Mouse (Mus musculus) kidney, postnatal 4 days (tissue): ENCODE data around the gene Lzts3.
"Not testable (repeated sequence)": the region's sequence is repeated elsewhere in the genome, so short reads cannot be mapped to it uniquely, and the experiment has no call there.

Experiments used
- DNase-seq, 2 experiments: peaks; one replicate each; pipeline ENCODE4 v3.0.0; 2021; ENCODE audit warnings: mixed read lengths in 2 of 2

Lzts3 gene

GRCm38 (mm10) chr2:130642684-130643369 lies at the start of gene Lzts3:
Gene Lzts3 (minus strand): TSS chr2:130642803.
- DNase-seq = peak; percentile 96 to 97

GRCm38 (mm10) chr2:130689011-130689410 lies 46.4 kb upstream of the Lzts3 start:
- no peak for DNase-seq

- DNase-seq = no peak
Measured at GRCm38 (mm10) chr2:130685426-130685825, 42.8 kb upstream of the Lzts3 start.

GRCm38 (mm10) chr2:130681531-130681930 lies 38.9 kb upstream of the Lzts3 start:
- no peak for DNase-seq

- DNase-seq = peak in 1 of 2 experiments; percentile 16
Measured at GRCm38 (mm10) chr2:130679899-130680298, 37.3 kb upstream of the Lzts3 start.

- no peak for DNase-seq
Measured at GRCm38 (mm10) chr2:130679154-130679553, 36.6 kb upstream of the Lzts3 start.

GRCm38 (mm10) chr2:130677211-130677610 lies 34.6 kb upstream of the Lzts3 start:
- DNase-seq = no peak

GRCm38 (mm10) chr2:130667559-130667958 lies 25.0 kb upstream of the Lzts3 start, which contains the start of gene Itpa:
Gene Itpa (plus strand): TSS chr2:130667610.
- DNase-seq = peak; percentile 87 to 93

- peak; percentile 93 to 96 for DNase-seq
Measured at GRCm38 (mm10) chr2:130664102-130664701, 21.6 kb upstream of the Lzts3 start, which contains the start of gene Ddrgk1. Gene Ddrgk1 (minus strand): TSS chr2:130664659.

- DNase-seq = no peak
Measured at GRCm38 (mm10) chr2:130663342-130663741, 20.7 kb upstream of the Lzts3 start.

GRCm38 (mm10) chr2:130658530-130658929 lies 15.9 kb upstream of the Lzts3 start:
- no peak for DNase-seq

- no peak for DNase-seq
Measured at GRCm38 (mm10) chr2:130657541-130657940, 14.9 kb upstream of the Lzts3 start.

GRCm38 (mm10) chr2:130656536-130656935 lies 13.9 kb upstream of the Lzts3 start:
- no peak for DNase-seq

- no peak for DNase-seq
Measured at GRCm38 (mm10) chr2:130655660-130656339, 13.2 kb upstream of the Lzts3 start.

- DNase-seq = no peak
Measured at GRCm38 (mm10) chr2:130653760-130654159, 11.2 kb upstream of the Lzts3 start.

GRCm38 (mm10) chr2:130653303-130653702 lies 10.7 kb upstream of the Lzts3 start:
- no peak for DNase-seq

- DNase-seq = not testable (repeated sequence)
Measured at GRCm38 (mm10) chr2:130649028-130649427, 6.4 kb upstream of the Lzts3 start.

GRCm38 (mm10) chr2:130645198-130645597 lies 2.6 kb upstream of the Lzts3 start:
- DNase-seq = no peak

GRCm38 (mm10) chr2:130642197-130642660 lies 374 bp downstream of the Lzts3 start:
- peak; percentile 19 to 47 for DNase-seq

- DNase-seq = peak in 1 of 2 experiments; percentile 18
Measured at GRCm38 (mm10) chr2:130641351-130642025, 1.1 kb downstream of the Lzts3 start.

- peak in 1 of 2 experiments; percentile 27 for DNase-seq
Measured at GRCm38 (mm10) chr2:130639276-130639675, 3.3 kb downstream of the Lzts3 start.

- DNase-seq = peak; percentile 83 to 92
Measured at GRCm38 (mm10) chr2:130638101-130638611, 4.4 kb downstream of the Lzts3 start.

- DNase-seq = peak; percentile 35 to 58
Measured at GRCm38 (mm10) chr2:130635847-130636246, 6.8 kb downstream of the Lzts3 start.
